Mouse (Mus musculus) frontal cortex, adult 2 months (tissue): ENCODE results near the gene Gm20661. TPM values are rescaled to one million over a fixed set of nuclear protein-coding genes. Genes with fewer than 3 reads are reported as not detected.

Source experiments
- DNase-seq, 2 experiments: peaks; one replicate each; pipeline ENCODE4 v3.0.0; 2022; ENCODE audit warnings: low spot score in 1 of 2; ENCODE audit errors: extremely low spot score in 1 of 2
- polyA plus RNA-seq: library from polyadenylated mRNA; depleted of rRNA; stranded (reverse); fragments of >200 nt; gene quantifications from 2 replicates; pipeline ENCODE4 v1.2.3, GENCODE M21; 2012; rRNA removed

Gm20661 gene
- 0.18 and 0.34 TPM in 2 replicates for polyA plus RNA-seq

- DNase-seq: peak in 1 of 2 experiments; percentile 33
Measured at GRCm38 (mm10) chr9:107982681-107983346, at the start of gene Gm20661. Gene Gm20661 (plus strand): TSS chr9:107983058.

- peak in 1 of 2 experiments; percentile 67 for DNase-seq
Measured at GRCm38 (mm10) chr9:107934146-107934545, 48.7 kb upstream of the Gm20661 start.

- DNase-seq: no peak
Measured at GRCm38 (mm10) chr9:107935374-107935773, 47.5 kb upstream of the Gm20661 start, which contains the start of gene Camkv. Gene Camkv (plus strand): TSS chr9:107935674.

- DNase-seq: peak in 1 of 2 experiments; percentile 72
Measured at GRCm38 (mm10) chr9:107935790-107936214, 47.1 kb upstream of the Gm20661 start.

- DNase-seq: no peak
Measured at GRCm38 (mm10) chr9:107936215-107936822, 46.5 kb upstream of the Gm20661 start.

- no peak for DNase-seq
Measured at GRCm38 (mm10) chr9:107936831-107937230, 46.0 kb upstream of the Gm20661 start.

GRCm38 (mm10) chr9:107947241-107948194 lies 35.3 kb upstream of the Gm20661 start:
- peak in 1 of 2 experiments; percentile 56 for DNase-seq

GRCm38 (mm10) chr9:107949184-107949921 lies 33.5 kb upstream of the Gm20661 start:
- no peak for DNase-seq

GRCm38 (mm10) chr9:107949922-107950235 lies 33.0 kb upstream of the Gm20661 start, which contains the start of gene Traip:
Gene Traip (plus strand): TSS chr9:107950136.
- no peak for DNase-seq

- peak; percentile 81 to 95 for DNase-seq
Measured at GRCm38 (mm10) chr9:107950460-107951355, 32.1 kb upstream of the Gm20661 start.

- DNase-seq: no peak
Measured at GRCm38 (mm10) chr9:107955613-107956289, 27.1 kb upstream of the Gm20661 start.

- DNase-seq: no peak
Measured at GRCm38 (mm10) chr9:107957141-107957540, 25.7 kb upstream of the Gm20661 start.

- no peak for DNase-seq
Measured at GRCm38 (mm10) chr9:107959896-107960295, 23.0 kb upstream of the Gm20661 start.

GRCm38 (mm10) chr9:107960928-107961327 lies 21.9 kb upstream of the Gm20661 start:
- DNase-seq: no peak

- peak; percentile 86 to 93 for DNase-seq
Measured at GRCm38 (mm10) chr9:107961351-107961762, 21.5 kb upstream of the Gm20661 start.

GRCm38 (mm10) chr9:107961881-107962280 lies 21.0 kb upstream of the Gm20661 start:
- DNase-seq: peak; percentile 72 to 83

- DNase-seq: no peak
Measured at GRCm38 (mm10) chr9:107962916-107963315, 19.9 kb upstream of the Gm20661 start.

- peak in 1 of 2 experiments; percentile 83 for DNase-seq
Measured at GRCm38 (mm10) chr9:107963700-107964099, 19.2 kb upstream of the Gm20661 start.

- no peak for DNase-seq
Measured at GRCm38 (mm10) chr9:107964681-107965080, 18.2 kb upstream of the Gm20661 start.
